Mouse (Mus musculus) spleen, postnatal 14 days (tissue): ENCODE measurements at regions not wholly inside any gene's neighbourhood (a gene's known extent, or its start where the extent isn't known, plus 50 kb on each side); places are given as distances from the start of the nearest gene placed in this dataset.
"Not testable (repeated sequence)": the region's sequence is repeated elsewhere in the genome, so short reads cannot be mapped to it uniquely, and the experiment has no call there.

Experiments used
- DNase-seq, 2 experiments: peaks; one replicate each; pipeline ENCODE4 v3.0.0; 2021 to 2022; ENCODE audit warnings: low spot score in 2 of 2

GRCm38 (mm10) chr11:111961047-111961837 lies 820.8 kb upstream of the Sox9 start:
- no peak for DNase-seq

- DNase-seq = no peak
Measured at GRCm38 (mm10) chr11:111961846-111962245, 820.2 kb upstream of the Sox9 start.

DNA sequence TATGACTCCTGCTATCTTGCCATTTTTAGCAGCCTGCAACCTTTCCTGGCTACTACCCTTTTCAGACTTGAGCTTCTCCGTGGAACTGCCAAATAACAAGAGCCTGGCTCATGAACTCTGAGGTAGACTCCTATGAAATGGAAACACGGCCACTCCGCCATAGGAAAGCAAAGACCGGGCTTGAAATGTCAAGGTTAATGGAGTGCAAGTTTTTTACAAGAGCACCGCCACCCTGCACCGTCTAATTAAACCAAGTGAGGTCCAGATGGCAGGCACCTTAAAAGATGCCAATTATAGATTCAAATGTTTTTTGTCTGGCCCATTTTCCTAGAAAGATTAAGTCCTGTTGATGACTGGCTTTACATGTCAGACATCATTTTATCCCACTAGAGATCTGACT lies 818.0 kb upstream of the Sox9 start:
- DNase-seq = no peak

DNA sequence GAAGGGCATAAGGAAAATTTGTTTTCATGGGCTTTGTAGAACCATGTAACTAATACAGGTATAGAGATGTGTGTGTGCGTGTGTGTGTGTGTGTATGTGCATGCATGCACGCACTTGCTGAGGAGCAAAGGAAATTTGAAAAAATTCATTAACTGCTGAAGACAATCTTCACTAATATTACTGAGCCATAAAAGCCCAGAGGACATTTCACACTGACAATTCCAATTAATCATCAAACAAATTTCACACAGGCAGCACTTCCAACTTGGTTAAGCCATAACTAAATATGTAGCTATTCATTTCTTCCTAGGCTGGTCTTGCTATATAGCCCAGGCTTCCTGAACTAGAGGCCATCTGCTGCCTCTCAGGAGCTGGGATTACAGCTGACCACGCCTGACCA lies 815.6 kb upstream of the Sox9 start:
- DNase-seq = no peak

DNA sequence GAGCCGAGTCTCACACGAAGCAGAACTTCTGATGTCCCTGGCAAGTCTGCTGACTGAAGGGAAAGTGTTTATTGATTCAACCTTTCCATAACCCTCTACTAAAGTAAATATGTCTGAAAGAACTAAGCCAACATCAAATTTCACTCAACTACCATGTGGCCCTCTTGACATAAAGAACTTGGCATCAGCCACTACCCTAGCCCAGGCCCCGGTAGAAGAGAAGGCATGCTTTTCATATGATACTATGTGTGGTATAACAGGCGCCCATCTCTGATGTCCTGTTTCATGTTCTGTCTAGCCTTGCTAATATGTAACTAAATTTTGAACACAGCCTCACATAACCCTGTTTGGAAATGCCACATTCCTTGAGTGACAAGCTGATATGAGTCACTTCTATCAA lies 811.0 kb upstream of the Sox9 start:
- no peak for DNase-seq

- no peak for DNase-seq
Measured at GRCm38 (mm10) chr11:111978667-111979066, 803.4 kb upstream of the Sox9 start.

- no peak for DNase-seq
Measured at GRCm38 (mm10) chr11:111996395-111996794, 785.6 kb upstream of the Sox9 start.

GRCm38 (mm10) chr11:112010848-112011247 lies 771.2 kb upstream of the Sox9 start:
- DNase-seq = not testable (repeated sequence)

GRCm38 (mm10) chr11:112017906-112018305 lies 764.1 kb upstream of the Sox9 start:
- DNase-seq = no peak

DNA sequence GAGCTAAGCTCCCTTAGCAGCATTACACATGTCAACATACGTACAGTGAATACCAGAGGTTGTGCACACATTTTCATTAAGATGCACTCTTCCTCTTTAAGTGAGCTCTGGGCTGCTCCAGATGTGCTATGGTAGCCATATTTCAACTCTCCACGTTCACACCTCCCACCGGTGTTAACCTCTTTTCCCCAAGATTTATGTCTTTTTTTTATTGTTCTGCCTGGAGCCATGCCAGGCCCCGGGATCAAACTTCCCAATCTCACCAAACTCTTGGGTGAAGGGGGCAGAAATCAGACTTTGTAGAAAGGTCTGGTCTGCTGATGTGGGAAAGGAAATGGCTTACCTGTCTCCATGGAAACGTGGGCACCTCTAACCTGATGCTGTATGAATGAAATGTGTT lies 754.0 kb upstream of the Sox9 start:
- DNase-seq = no peak

- no peak for DNase-seq
Measured at GRCm38 (mm10) chr11:112038741-112039140, 743.3 kb upstream of the Sox9 start.

DNA sequence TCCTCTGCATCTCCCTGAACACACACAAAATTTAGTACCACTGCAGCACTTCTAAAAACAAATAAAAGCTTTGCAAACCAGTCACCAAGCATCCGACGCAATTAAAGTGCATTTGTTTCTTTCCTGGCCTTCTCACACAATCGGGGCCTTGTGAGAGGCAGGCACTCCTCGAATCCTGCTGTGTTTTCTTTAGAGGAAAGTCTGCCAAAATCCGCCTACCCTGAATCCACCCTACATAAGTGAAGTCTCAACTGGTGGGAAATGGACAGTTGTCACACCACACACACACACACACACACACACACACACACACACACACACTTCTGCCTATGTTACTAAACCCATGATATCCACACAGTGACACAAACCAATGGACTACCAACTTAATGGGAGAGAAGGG lies 737.6 kb upstream of the Sox9 start:
- DNase-seq = no peak

- DNase-seq = no peak
Measured at GRCm38 (mm10) chr11:112045353-112045752, 736.7 kb upstream of the Sox9 start.

- no peak for DNase-seq
Measured at GRCm38 (mm10) chr11:112050362-112050761, 731.7 kb upstream of the Sox9 start.

GRCm38 (mm10) chr11:112055591-112055990 lies 726.4 kb upstream of the Sox9 start:
- no peak for DNase-seq

GRCm38 (mm10) chr11:112067176-112067575 lies 714.8 kb upstream of the Sox9 start:
- DNase-seq = no peak

- DNase-seq = no peak
Measured at GRCm38 (mm10) chr11:112068821-112069220, 713.2 kb upstream of the Sox9 start.

DNA sequence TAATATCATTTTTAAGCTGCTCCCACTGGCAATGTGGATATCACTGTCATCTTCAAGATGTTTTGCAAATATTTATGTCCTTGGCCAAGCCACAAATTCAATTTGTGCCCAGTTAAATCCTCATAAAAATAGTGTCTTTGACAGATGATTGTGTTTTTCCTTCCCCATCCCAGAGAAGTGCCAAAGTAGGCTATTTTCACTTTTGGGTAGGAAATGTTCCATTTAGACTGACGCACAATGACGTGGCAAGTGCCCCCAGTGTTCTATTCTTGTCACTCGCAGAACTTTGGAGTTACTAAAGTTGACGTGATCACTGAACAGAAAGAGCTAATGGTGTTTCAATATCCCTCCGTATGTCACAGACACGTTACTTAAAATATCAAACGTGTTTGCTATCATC lies 710.5 kb upstream of the Sox9 start:
- DNase-seq = no peak

DNA sequence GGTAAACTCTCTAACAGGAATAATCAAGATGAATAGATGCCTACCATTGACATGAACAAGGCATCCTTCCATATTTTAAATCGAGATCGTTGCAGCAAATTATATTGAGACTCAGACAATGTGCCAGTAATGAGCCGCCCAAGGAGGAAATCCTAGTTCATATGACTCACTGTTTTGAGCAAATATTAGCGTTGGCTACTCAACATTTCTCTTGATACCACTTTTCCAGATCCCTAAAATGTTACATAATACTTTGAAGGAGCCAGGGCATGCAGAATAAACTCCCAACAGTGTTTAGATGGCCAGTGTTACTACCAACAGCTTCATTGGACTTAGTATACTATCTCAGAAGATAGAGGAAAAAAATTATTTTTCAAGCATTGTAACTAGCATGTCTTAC lies 700.6 kb upstream of the Sox9 start:
- DNase-seq = no peak

DNA sequence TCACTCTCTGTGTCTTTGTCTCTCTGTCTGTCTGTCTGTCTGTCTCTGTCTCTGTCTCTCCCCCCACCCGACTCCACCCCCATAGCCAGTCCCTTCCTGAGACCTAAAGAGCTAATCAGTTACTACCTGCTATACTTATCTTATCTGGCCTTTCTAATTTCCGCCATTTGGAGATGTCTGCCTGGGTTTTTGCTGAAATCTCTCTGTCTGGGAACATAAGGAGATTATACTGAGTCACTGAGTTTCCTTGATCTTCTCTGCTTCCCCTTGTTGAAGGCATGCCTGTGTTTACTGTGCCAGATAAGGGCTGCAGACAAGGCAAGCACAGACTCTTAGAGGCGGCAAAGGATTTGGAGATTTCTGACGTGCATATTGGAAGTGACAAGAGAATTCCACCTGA lies 699.0 kb upstream of the Sox9 start:
- DNase-seq = no peak

DNA sequence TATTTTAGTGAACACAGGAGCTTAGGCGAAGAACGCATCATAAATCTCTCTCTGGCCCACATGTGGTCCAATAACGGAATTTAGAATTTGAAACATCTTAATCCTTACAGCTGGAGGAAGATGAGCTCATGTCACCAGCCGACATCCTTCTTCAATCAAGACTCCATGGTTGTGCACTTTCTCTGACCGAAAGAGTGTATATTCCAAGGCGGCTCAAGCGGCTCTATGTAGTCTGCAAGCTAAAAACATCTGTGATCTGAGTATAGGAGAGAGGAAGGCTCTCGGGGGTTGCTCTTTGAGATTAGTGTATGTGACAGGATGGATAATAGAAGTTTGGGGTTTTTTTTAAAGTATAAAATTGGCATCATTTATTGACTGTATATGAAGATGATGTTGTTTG lies 689.9 kb upstream of the Sox9 start:
- DNase-seq = no peak

GRCm38 (mm10) chr11:112095009-112095408 lies 687.0 kb upstream of the Sox9 start:
- DNase-seq = no peak

DNA sequence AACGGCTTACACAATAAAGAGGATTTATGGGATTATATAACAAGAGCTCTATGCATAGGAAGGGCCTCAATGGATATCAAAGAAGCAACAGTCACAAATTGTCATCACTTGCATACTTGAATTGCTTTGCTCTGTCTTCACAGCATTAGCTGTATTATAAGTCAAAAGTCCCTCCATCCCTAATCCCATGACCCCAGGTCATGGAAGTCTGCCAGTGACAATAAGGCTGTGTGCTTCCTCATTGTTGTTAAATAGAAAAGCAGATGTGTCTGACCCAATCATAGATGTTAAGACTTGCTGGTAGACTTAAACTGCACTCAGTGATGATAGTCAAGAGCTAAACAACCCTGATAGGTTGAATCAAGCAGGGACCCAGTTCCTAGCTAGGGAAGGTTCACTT lies 683.9 kb upstream of the Sox9 start:
- no peak for DNase-seq

DNA sequence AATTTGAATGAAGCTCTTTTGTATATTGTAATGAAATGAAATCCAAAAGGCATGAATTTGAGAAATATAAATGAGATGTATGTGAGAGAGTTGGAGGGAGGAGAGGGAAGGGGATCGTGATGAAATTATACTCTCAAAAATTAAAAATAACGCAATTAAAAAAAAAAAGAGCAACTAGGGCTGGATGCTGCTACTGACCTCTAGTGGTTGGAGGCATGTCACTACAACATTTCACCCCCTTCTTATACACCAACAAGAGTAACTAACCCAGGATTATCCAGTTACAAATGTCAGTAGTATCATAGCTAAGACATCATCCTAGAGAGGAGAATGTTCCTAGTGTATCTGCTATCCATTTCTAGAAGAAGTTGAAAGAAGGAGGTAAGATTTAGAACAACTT lies 678.8 kb upstream of the Sox9 start:
- DNase-seq = no peak
